ENCODE assay signal across 33 mouse cellular contexts in genomic region chr5:139374841-139375240, GRCm38 (mm10). TPM values are rescaled to one million over a fixed set of nuclear protein-coding genes. Genes with fewer than 3 reads are reported as not detected.
A peak's percentile ranks its signal among the peaks of the same experiment; 100 is the strongest.
DNase-seq lines count a peak whose midpoint lies in the region; ATAC-seq lines count a peak whose summit lies in the region.
"Had no signal": no experiment of that assay in that cellular context is flagged by ENCODE, and none has a peak within 500 bp of the region (broad histone marks: within the 10 kb centered on the region; RNA-seq: fewer than 3 reads in every experiment).

No protein-coding gene starts in this region.

- no peak overlapping the region for H3K9ac ChIP-seq in liver, embryonic 12.5 days
- no peak overlapping the region for H3K9ac ChIP-seq in hindbrain, embryonic 13.5 days
- H3K9ac ChIP-seq: embryonic facial prominence, embryonic 13.5 days; forebrain, embryonic 15.5 days; heart, embryonic 12.5 days; hindbrain, embryonic 15.5 days; stomach, embryonic 15.5 days had no signal

- H3K9me3 ChIP-seq in megakaryocyte, embryonic 14.5 days: no peaks in the 10 kb centered on the region
- H3K9me3 ChIP-seq in liver, embryonic 12.5 days (replicated peaks): no peaks in the 10 kb centered on the region
- no peaks in the 10 kb centered on the region for H3K9me3 ChIP-seq in hindbrain, embryonic 13.5 days
- H3K9me3 ChIP-seq: embryonic facial prominence, embryonic 13.5 days; forebrain, embryonic 10.5 days; forebrain, embryonic 15.5 days; heart, embryonic 12.5 days; hindbrain, embryonic 15.5 days; stomach, embryonic 15.5 days had no signal

- 78% methylated on average over 2 of the region's 2 CpGs for WGBS in liver, embryonic 12.5 days (ENCODE audit: insufficient replicate concordance)
- 87% methylated on average over 2 of the region's 2 CpGs for WGBS in hindbrain, embryonic 13.5 days

- H3K36me3 ChIP-seq in megakaryocyte, embryonic 14.5 days (replicated peaks; ENCODE audit: low read length): peaks cover 33% of the 10 kb centered on the region
- H3K36me3 ChIP-seq in liver, embryonic 12.5 days: no peaks in the 10 kb centered on the region
- H3K36me3 ChIP-seq in hindbrain, embryonic 13.5 days: no peaks in the 10 kb centered on the region
- H3K36me3 ChIP-seq: embryonic facial prominence, embryonic 13.5 days; forebrain, embryonic 10.5 days; forebrain, embryonic 15.5 days; heart, embryonic 12.5 days; hindbrain, embryonic 15.5 days; stomach, embryonic 15.5 days had no signal

- H3K27me3 ChIP-seq in megakaryocyte, embryonic 14.5 days (replicated peaks): no peaks in the 10 kb centered on the region
- no peaks in the 10 kb centered on the region for H3K27me3 ChIP-seq in liver, embryonic 12.5 days (replicated peaks)
- H3K27me3 ChIP-seq in hindbrain, embryonic 13.5 days: no peaks in the 10 kb centered on the region
- H3K27me3 ChIP-seq: embryonic facial prominence, embryonic 13.5 days; forebrain, embryonic 15.5 days; heart, embryonic 12.5 days; hindbrain, embryonic 15.5 days; stomach, embryonic 15.5 days had no signal

- peak overlapping the region; percentile 52; the same call in 1 of the 2 replicates for H3K27ac ChIP-seq in liver, embryonic 12.5 days
- H3K27ac ChIP-seq in hindbrain, embryonic 13.5 days: no peak overlapping the region
- H3K27ac ChIP-seq: embryonic facial prominence, embryonic 13.5 days; forebrain, embryonic 10.5 days; forebrain, embryonic 15.5 days; gastrocnemius, adult 2 months; heart, adult 2 months; hindbrain, embryonic 15.5 days; stomach, embryonic 15.5 days had no signal

- H3K4me1 ChIP-seq in megakaryocyte, embryonic 14.5 days: peaks cover 95% of the 10 kb centered on the region
- peaks cover 97% of the 10 kb centered on the region for H3K4me1 ChIP-seq in liver, embryonic 12.5 days
- H3K4me1 ChIP-seq in hindbrain, embryonic 13.5 days (replicated peaks): peaks cover 49% of the 10 kb centered on the region

- peak overlapping the region; percentile 62 for H3K4me3 ChIP-seq in megakaryocyte, embryonic 14.5 days (replicated peaks)
- H3K4me3 ChIP-seq in liver, embryonic 12.5 days: no peak overlapping the region
- H3K4me3 ChIP-seq in hindbrain, embryonic 13.5 days: no peak overlapping the region
- H3K4me3 ChIP-seq: embryonic facial prominence, embryonic 13.5 days; forebrain, embryonic 10.5 days; forebrain, embryonic 15.5 days; gastrocnemius, adult 2 months; heart, adult 2 months; heart, embryonic 12.5 days; hindbrain, embryonic 15.5 days; stomach, embryonic 15.5 days had no signal

- ATAC-seq in megakaryocyte, adult 5-6 weeks (ENCODE audit: poor library complexity, severe bottlenecking): no peak
- no peak for ATAC-seq in liver, embryonic 12.5 days
- no peak for ATAC-seq in cerebellum, adult (ENCODE audit: insufficient number of reproducible peaks, low FRiP score, low TSS enrichment)
- ATAC-seq in hindbrain, embryonic 13.5 days (ENCODE audit: low FRiP score): no peak
- ATAC-seq: forebrain, embryonic 15.5 days; inflammation-experienced regulatory T-cells, adult 6 months; midbrain, embryonic 16.5 days had no signal

- peak; percentile 50 for DNase-seq in kidney, adult 9 months
- DNase-seq in kidney, postnatal 10 days: no peak
- DNase-seq in retina, postnatal 1 day: no peak
- DNase-seq: adrenal gland, postnatal 10 days; cerebellum, adult 11-12 months; cerebellum, postnatal 10 days; gastrocnemius, adult 2 months; gastrocnemius, postnatal 36 days; heart, adult 2 months; heart, postnatal 4 days; layer of hippocampus, postnatal 36 days; left cerebral cortex, postnatal 4 days; lung, adult 2 months; lung, postnatal 10 days had no signal

- no peak overlapping the region for H3K4me2 ChIP-seq in liver, embryonic 12.5 days
- H3K4me2 ChIP-seq in hindbrain, embryonic 13.5 days: no peak overlapping the region
- H3K4me2 ChIP-seq: embryonic facial prominence, embryonic 13.5 days; forebrain, embryonic 15.5 days; heart, embryonic 12.5 days; hindbrain, embryonic 15.5 days; midbrain, embryonic 11.5 days; stomach, embryonic 15.5 days had no signal

RNA-seq across cellular contexts. Expression of gene Gpr146, which starts 2.7 kb away (rescaled TPM):
- 54.8 and 69.9 TPM in 2 replicates for polyA plus RNA-seq in megakaryocyte, embryonic 14.5 days (2012; ENCODE audit: insufficient read depth, low replicate concordance)
- 9.8 and 13.1 TPM in 2 replicates for total RNA-seq in megakaryocyte, adult 5-6 weeks (2015)
- 9.6 and 14.8 TPM in 2 replicates for total RNA-seq in megakaryocyte, adult 5-6 weeks (2017)
- polyA plus RNA-seq in liver, embryonic 12.5 days (2016; fragmentation: Nextera tagmentation; extraction: Ambion mirVana): 18.3 and 19.3 TPM in 2 replicates
- 1.6 and 2.4 TPM in 2 replicates for polyA plus RNA-seq in hindbrain, embryonic 13.5 days (2015; fragmentation: Nextera tagmentation; extraction: Ambion mirVana)

RNA-seq across cellular contexts. Expression of gene Cyp2w1, which starts 22.4 kb away (rescaled TPM):
- not detected in 2 replicates for polyA plus RNA-seq in megakaryocyte, embryonic 14.5 days (2012; ENCODE audit: insufficient read depth, low replicate concordance)
- not detected in 2 replicates for total RNA-seq in megakaryocyte, adult 5-6 weeks (2015)
- total RNA-seq in megakaryocyte, adult 5-6 weeks (2017): not detected in 2 replicates
- not detected in 2 replicates for polyA plus RNA-seq in liver, embryonic 12.5 days (2016; fragmentation: Nextera tagmentation; extraction: Ambion mirVana)
- polyA plus RNA-seq in hindbrain, embryonic 13.5 days (2015; fragmentation: Nextera tagmentation; extraction: Ambion mirVana): not detected in 2 replicates
- total RNA-seq: adrenal gland, postnatal 10 days; common myeloid progenitor, adult 5-6 weeks; gastrocnemius, adult 2 months; gastrocnemius, postnatal 36 days; heart, adult 2 months; heart, postnatal 4 days; layer of hippocampus, postnatal 36 days; left cerebral cortex, postnatal 4 days; neutrophil, adult 5-6 weeks had no signal
- polyA plus RNA-seq: forebrain, embryonic 10.5 days; forebrain, embryonic 15.5 days; frontal cortex, adult 2 months; heart, adult 2 months; heart, embryonic 12.5 days; heart, postnatal 0 days; hindbrain, embryonic 15.5 days; inflammation-experienced regulatory T-cells, adult 6 months; midbrain, embryonic 11.5 days; midbrain, embryonic 16.5 days; neural tube, embryonic 11.5 days had no signal

RNA-seq across cellular contexts. Expression of gene Cox19, which starts 23.6 kb away (rescaled TPM):
- polyA plus RNA-seq in megakaryocyte, embryonic 14.5 days (2012; ENCODE audit: insufficient read depth, low replicate concordance): 51.4 and 67.9 TPM in 2 replicates
- 35.6 and 42.6 TPM in 2 replicates for total RNA-seq in megakaryocyte, adult 5-6 weeks (2015)
- 20.0 and 24.6 TPM in 2 replicates for total RNA-seq in megakaryocyte, adult 5-6 weeks (2017)
- polyA plus RNA-seq in liver, embryonic 12.5 days (2016; fragmentation: Nextera tagmentation; extraction: Ambion mirVana): 72.3 and 73.8 TPM in 2 replicates
- 116 and 124 TPM in 2 replicates for polyA plus RNA-seq in hindbrain, embryonic 13.5 days (2015; fragmentation: Nextera tagmentation; extraction: Ambion mirVana)

RNA-seq across cellular contexts. Expression of gene C130050O18Rik, which starts 30.2 kb away (rescaled TPM):
- 1.8 TPM in 1 of 2 replicates, not detected in the other for polyA plus RNA-seq in megakaryocyte, embryonic 14.5 days (2012; ENCODE audit: insufficient read depth, low replicate concordance)
- 18.3 and 19.9 TPM in 2 replicates for total RNA-seq in megakaryocyte, adult 5-6 weeks (2015)
- 16.6 and 19.7 TPM in 2 replicates for total RNA-seq in megakaryocyte, adult 5-6 weeks (2017)
- polyA plus RNA-seq in liver, embryonic 12.5 days (2016; fragmentation: Nextera tagmentation; extraction: Ambion mirVana): 0.72 and 0.75 TPM in 2 replicates
- polyA plus RNA-seq in hindbrain, embryonic 13.5 days (2015; fragmentation: Nextera tagmentation; extraction: Ambion mirVana): 0.13 and 0.22 TPM in 2 replicates
- total RNA-seq: left cerebral cortex, postnatal 4 days had no signal
- polyA plus RNA-seq: inflammation-experienced regulatory T-cells, adult 6 months had no signal

RNA-seq across cellular contexts. Expression of gene Gper1, which starts 48.1 kb away (rescaled TPM):
- polyA plus RNA-seq in megakaryocyte, embryonic 14.5 days (2012; ENCODE audit: insufficient read depth, low replicate concordance): not detected in 2 replicates
- total RNA-seq in megakaryocyte, adult 5-6 weeks (2015): 0.07 TPM in 1 of 2 replicates, not detected in the other
- 0.22 TPM in 1 of 2 replicates, not detected in the other for total RNA-seq in megakaryocyte, adult 5-6 weeks (2017)
- polyA plus RNA-seq in liver, embryonic 12.5 days (2016; fragmentation: Nextera tagmentation; extraction: Ambion mirVana): 0.39 and 0.51 TPM in 2 replicates
- polyA plus RNA-seq in hindbrain, embryonic 13.5 days (2015; fragmentation: Nextera tagmentation; extraction: Ambion mirVana): 7.6 and 7.9 TPM in 2 replicates
- total RNA-seq: common myeloid progenitor, adult 5-6 weeks had no signal
- polyA plus RNA-seq: inflammation-experienced regulatory T-cells, adult 6 months had no signal
